Mouse (Mus musculus): ENCODE measurements at regions not wholly inside any gene's neighbourhood (a gene's known extent, or its start where the extent isn't known, plus 50 kb on each side); places are given as distances from the start of the nearest gene placed in this dataset.

GRCm38 (mm10) chr3:101749841-101750240, 98.9 kb downstream of the Mab21l3 start:
- no peak for DNase-seq (ENCODE audit: low spot score)

- no peak for DNase-seq (ENCODE audit: low spot score)
These were observed 99.6 kb downstream of the Mab21l3 start for GRCm38 (mm10) chr3:101749031-101749632.

GRCm38 (mm10) chr3:101748186-101748585, 100.6 kb downstream of the Mab21l3 start:
- DNase-seq (ENCODE audit: low spot score), result no peak

DNA sequence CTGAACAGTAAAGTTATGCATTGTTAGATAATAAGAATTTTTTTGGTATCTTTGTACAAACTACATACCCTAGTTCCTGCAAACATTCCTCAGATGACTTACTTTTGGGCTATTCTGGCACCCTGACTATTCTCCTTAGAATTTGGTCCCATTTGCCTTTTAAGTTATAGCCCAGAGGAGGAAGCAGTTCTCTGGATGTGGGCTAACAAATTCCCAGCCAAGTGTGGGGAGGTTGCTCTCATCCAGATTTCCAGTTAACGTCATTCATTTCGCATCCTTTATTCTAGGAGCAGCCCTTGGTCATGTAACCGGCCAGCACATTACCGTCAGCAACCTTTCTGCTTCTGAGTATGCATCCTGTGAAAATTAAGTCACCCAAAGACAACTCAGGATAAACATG, 107.9 kb downstream of the Mab21l3 start:
- DNase-seq (ENCODE audit: low spot score), result no peak

DNA sequence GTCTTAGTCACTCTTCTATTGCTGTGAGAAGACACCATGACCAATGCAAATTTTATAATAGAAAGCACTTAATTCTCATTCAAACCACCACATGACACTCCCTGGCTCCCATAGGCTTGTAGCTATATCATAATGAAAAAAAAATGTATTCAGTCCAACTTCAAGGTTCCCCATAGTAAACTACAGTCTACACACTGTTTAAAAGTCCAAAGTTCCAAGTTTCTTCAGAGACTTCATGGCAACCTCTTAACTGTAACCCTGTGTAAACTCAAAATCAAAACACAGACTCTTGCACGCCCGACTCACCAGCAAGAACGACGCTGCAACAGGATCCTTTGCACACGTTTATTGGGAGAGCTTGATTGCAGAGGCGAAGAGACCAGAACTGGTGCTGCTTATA, 111.6 kb downstream of the Mab21l3 start:
- no peak for DNase-seq (ENCODE audit: low spot score)

- DNase-seq (ENCODE audit: low spot score), result no peak
These were observed 119.7 kb downstream of the Mab21l3 start for GRCm38 (mm10) chr3:101729044-101729443.

GRCm38 (mm10) chr3:101722926-101723325, 118.4 kb upstream of the Atp1a1 start:
- no peak for DNase-seq (ENCODE audit: low spot score)

- DNase-seq (ENCODE audit: low spot score), result no peak
These were observed 117.5 kb upstream of the Atp1a1 start for GRCm38 (mm10) chr3:101722001-101722400.

DNA sequence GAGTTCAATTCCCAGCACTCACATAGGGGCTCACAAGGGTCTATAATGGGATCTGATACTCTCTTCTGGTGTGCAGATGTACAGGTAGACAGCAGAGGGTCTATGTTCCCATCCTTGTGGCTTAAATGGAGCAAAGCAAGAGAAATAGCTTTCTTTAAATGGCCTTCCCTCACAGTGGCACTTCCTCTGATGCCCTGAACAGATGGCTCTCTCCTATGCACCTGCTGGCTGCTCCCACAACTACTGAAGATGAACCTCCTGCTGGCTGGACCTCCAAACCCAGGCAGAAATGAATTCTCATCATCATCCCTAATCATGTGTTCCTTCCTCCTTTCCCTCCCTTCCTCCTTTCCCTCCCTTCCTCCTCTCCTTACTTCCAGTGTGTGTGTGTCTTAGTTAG, 110.9 kb upstream of the Atp1a1 start:
- no peak for DNase-seq (ENCODE audit: low spot score)

GRCm38 (mm10) chr3:101714810-101715209, 110.3 kb upstream of the Atp1a1 start:
- DNase-seq (ENCODE audit: low spot score), result no peak

- no peak for DNase-seq (ENCODE audit: low spot score)
These were observed 109.2 kb upstream of the Atp1a1 start for GRCm38 (mm10) chr3:101713669-101714068.

- no peak for DNase-seq (ENCODE audit: low spot score)
These were observed 108.7 kb upstream of the Atp1a1 start for GRCm38 (mm10) chr3:101713138-101713638.

DNA sequence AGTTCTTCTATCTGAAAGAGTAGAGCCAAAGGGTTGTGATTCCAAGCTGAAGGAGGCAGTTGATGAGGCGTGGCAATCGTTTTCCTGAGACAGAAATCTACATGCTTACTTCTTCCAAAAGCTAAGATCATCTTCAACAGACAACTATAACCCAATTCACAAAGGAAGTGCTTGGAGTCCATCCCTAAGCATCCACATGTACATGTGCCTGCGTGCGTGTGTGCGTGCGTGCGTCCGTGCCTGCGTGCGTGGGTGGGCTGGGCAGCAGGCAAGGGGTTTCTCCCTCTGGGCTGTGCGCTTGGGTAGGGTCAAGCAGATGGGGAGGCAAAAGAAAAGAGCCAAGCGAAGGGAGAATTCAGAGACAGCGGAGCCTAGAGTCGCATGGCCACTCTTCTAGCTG, 108.2 kb upstream of the Atp1a1 start:
- no peak for DNase-seq (ENCODE audit: low spot score)

- DNase-seq (ENCODE audit: low spot score), result peak; percentile 3
These were observed 107.2 kb upstream of the Atp1a1 start for GRCm38 (mm10) chr3:101711594-101712171.

DNA sequence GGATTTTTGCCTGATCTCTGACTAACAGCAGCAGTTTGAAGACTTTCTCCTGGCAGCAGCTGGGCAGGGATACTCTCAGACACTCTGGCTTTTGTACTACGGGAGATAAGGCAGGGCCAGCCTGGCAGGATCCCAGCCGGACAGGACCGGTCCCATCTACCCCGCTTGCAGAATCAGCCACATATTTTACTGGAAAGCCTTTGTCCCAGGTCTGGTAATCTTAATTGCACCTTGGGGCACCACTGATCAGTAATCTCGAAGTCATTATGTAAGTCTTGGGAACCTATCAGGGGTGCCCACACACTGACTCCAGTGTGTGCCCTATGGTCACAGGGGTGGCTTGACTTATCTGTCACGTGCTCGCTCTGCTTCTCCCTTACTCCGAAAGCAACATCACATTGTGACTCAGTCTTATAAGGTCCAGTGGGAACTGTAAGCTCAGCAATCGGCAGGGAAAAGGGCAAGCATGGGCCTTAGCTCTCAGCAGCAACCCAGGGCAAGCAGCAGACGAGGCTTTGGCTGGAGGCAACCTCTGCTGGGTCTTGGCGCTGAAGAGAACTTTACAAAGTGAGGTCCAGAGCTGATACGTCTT, 105.0 kb upstream of the Atp1a1 start:
- peak; percentile 4 for DNase-seq (ENCODE audit: low spot score)

DNA sequence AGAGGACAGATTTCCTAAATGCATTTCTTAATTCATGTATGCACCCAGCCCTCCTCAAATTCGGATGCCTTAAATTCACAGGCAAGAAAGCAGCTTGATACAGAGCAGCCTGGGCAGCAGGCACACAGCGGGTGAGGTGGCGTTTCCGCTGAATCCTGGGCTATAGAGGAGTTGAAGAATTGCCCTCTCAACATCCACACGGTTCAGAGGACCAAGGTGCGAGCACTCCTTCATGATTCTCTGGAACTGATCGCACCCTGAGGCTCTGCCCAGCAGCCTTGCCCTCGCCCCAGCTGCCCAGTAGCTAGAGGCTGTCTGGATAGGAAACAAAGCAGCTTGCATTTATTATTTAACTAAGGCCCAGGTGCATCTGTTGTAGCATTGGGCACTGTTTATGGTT, 104.3 kb upstream of the Atp1a1 start:
- no peak for DNase-seq (ENCODE audit: low spot score)

DNA sequence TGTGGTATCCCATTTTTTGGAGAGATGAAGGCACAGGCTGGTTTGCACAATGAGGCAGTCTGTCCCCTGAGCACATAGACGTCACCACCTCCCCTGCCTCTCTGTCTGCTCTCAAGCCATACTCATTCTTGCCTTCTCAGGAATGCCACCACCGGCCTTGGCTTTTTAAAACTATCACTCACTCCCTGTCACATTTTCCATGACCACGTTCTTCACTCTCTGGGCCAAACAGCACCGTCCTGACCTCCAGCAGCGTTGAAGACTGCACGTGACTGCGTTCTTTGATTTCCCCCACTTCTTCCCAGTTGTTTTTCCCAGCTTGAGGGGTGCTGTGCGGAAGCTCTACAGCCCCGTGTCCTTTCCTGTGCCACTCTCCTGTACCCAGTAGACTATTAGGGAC, 100.4 kb upstream of the Atp1a1 start:
- no peak for DNase-seq (ENCODE audit: low spot score)

DNA sequence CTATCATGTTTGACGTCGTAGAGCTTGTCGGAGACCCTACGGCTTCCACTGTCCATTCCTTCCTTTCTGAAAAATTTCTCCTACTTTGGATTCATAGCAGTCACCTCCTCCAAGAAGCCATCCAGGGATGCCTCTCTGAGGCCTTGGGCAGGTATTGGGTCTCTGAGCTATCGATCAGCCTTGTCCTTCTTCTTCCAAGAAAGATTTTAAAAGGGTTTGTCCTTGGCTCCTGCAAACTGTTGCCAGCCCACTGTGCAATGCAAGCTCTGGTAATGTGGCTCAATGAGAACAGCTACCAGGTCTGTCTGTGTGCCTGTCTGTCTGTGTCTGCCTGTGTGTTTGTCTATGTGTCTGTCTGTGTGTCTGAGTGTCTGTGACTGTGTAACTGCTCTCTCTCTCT, 99.8 kb upstream of the Atp1a1 start:
- no peak for DNase-seq (ENCODE audit: low spot score)

- no peak for DNase-seq (ENCODE audit: low spot score)
These were observed 97.3 kb upstream of the Atp1a1 start for GRCm38 (mm10) chr3:101701763-101702173.

DNA sequence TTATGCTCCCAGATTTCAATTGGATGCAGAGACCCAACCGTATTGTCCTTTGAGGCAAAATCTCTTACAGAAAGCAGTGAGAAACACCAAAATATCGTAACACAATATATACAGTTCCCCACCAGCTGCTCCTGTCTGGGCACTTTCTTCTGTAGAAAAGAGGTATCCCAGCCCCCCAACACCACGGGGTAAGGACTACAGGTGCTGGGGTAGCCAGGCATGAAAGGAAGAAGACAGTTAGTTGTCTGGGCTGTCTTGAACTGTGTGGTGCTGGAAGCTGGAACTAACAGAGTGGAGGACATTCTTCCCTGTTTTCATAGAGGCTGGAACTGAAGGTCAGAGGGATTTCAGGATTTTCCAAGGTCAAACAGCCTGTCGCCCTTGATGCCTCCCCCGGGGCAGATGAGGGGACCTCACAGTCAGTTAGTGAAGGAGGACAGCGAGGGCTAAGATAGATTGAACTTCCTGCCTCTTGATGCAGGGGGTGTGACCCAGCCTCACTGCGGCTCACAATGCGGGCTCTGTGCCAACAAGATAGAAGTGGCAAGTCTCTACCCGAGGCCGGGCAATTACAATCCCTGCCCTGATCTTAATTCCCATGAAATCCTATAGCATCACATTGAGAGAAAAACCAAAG, 96.6 kb upstream of the Atp1a1 start:
- DNase-seq (ENCODE audit: low spot score), result no peak

DNA sequence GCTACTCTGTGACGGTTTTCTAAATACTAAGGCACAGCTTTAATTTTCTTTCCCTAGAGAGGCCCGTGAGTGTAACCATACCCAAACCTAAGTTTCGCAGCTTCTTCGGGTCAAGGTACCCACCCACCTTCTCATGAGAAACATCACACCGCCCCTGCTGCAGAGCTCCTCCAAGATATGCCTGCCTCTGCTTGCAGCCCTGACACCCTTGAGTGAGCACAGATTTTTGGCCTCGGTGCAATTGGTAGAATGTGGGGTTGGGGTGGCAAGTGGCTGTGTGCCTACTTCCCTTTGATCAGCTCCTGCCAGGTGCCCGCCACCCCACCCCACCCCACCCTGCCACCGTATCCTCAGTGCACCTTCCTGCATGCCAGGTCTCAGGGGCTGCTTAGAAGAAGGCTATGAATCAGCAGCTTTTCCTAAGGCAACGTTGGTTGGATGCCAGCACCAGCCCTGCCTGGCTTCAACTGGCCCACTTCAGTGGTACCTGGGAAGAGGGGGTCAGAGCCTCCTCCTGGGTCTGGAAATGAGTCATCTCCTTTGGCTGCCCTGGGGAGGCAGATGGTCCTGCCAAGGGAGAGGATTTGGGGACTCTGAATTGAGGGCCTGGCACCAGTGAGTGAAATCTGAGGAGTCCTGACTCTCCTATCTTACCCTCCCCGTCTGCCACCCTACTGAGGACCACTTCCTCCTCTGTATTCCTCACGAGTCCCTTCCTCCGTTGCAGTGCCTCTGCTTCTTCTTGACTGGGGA, 95.6 kb upstream of the Atp1a1 start:
- no peak for DNase-seq (ENCODE audit: low spot score)

DNA sequence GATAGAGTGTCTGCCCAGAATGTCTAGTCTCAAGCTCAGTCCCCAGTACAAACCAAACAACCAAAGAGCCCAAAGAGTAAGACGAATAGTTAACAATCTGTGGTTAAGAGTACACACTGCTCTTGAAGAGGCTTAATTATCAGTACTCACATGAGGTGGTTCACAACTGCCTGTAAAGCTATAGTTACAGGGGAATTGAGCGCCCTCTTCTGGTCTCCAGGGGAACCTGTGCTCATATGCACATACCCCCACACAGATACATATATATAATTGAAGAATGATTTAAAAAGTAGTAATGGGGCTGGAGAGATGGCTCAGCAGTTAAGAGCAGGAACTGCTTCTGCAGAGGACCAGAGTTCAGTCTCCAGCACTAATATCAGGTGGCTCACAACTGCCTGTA, 92.3 kb upstream of the Atp1a1 start:
- DNase-seq (ENCODE audit: low spot score), result no peak
